Mouse (Mus musculus): ENCODE data around the gene Nkapd1. TPM values are rescaled to one million over a fixed set of nuclear protein-coding genes. Genes with fewer than 3 reads are reported as not detected.
A peak's percentile ranks its signal among the peaks of the same experiment; 100 is the strongest.

Nkapd1 gene
- polyA plus RNA-seq, 1 experiment, result 8.9 TPM

- H3K27ac ChIP-seq (ENCODE audit: control insufficient read depth, insufficient read depth, low read length), result no peak overlapping the region
- H3K4me3 ChIP-seq (ENCODE audit: control insufficient read depth, insufficient read depth, low read length), result no peak overlapping the region
- peaks cover 3% of the 10 kb centered on the region for H3K4me1 ChIP-seq (replicated peaks; ENCODE audit: control insufficient read depth, insufficient read depth, low read length)
- H3K27me3 ChIP-seq (ENCODE audit: control insufficient read depth, insufficient read depth, low read length), result no peaks in the 10 kb centered on the region
- TF ChIP-seq CTCF (IDR thresholded peaks at IDR 0.05; ENCODE audit: borderline replicate concordance, control insufficient read depth, extremely low read depth, insufficient read depth, low read length, poor library complexity), result no peak
- TF ChIP-seq POLR2A (IDR thresholded peaks at IDR 0.05; ENCODE audit: control insufficient read depth, extremely low read depth, insufficient read depth, low read length, poor library complexity), result no peak
- H3K36me3 ChIP-seq (ENCODE audit: control insufficient read depth, insufficient read depth, low read length), result peaks cover 21% of the 10 kb centered on the region
- 71% methylated on average over 9 of the region's 9 CpGs for WGBS
- no peak for DNase-seq
Measured at GRCm38 (mm10) chr9:50617794-50618330, 598 bp upstream of the Nkapd1 start.

GRCm38 (mm10) chr9:50616161-50616560 lies 1.1 kb downstream of the Nkapd1 start:
- Histone ChIP-seq H3K4me1 (replicated peaks; ENCODE audit: control insufficient read depth, insufficient read depth, low read length) (peaks cover 3% of the 10 kb centered on the region), H3K4me3 (ENCODE audit: control insufficient read depth, insufficient read depth, low read length) (peak overlapping the region; percentile 75), H3K36me3 (ENCODE audit: control insufficient read depth, insufficient read depth, low read length) (peaks cover 29% of the 10 kb centered on the region), H3K27me3 (ENCODE audit: control insufficient read depth, insufficient read depth, low read length) (no peaks in the 10 kb centered on the region), H3K27ac (ENCODE audit: control insufficient read depth, insufficient read depth, low read length) (peak overlapping the region; percentile 22; the same call in 1 of the 2 replicates)
- 39% methylated on average over 11 of the region's 11 CpGs for whole genome bisulfite sequencing
- no peak for DNase-seq
- no peak for TF ChIP-seq CTCF (IDR thresholded peaks at IDR 0.05; ENCODE audit: borderline replicate concordance, control insufficient read depth, extremely low read depth, insufficient read depth, low read length, poor library complexity)
- no peak for TF ChIP-seq POLR2A (IDR thresholded peaks at IDR 0.05; ENCODE audit: control insufficient read depth, extremely low read depth, insufficient read depth, low read length, poor library complexity)

- H3K36me3 ChIP-seq (ENCODE audit: control insufficient read depth, insufficient read depth, low read length), result peaks cover 52% of the 10 kb centered on the region
- WGBS, result 95% methylated on average over 4 of the region's 4 CpGs
Measured at GRCm38 (mm10) chr9:50612115-50612514, 5.1 kb downstream of the Nkapd1 start.

GRCm38 (mm10) chr9:50604338-50604737 lies 12.9 kb downstream of the Nkapd1 start:
- under 1% methylated on average over 6 of the region's 6 CpGs for WGBS
- no peak for TF ChIP-seq CTCF (IDR thresholded peaks at IDR 0.05; ENCODE audit: borderline replicate concordance, control insufficient read depth, extremely low read depth, insufficient read depth, low read length, poor library complexity)
- no peak for TF ChIP-seq POLR2A (IDR thresholded peaks at IDR 0.05; ENCODE audit: control insufficient read depth, extremely low read depth, insufficient read depth, low read length, poor library complexity)
- H3K36me3 ChIP-seq (ENCODE audit: control insufficient read depth, insufficient read depth, low read length), result peaks cover 21% of the 10 kb centered on the region

More at GRCm38 (mm10) chr9:50612115-50612514, 5.1 kb downstream of the Nkapd1 start:
- Histone ChIP-seq H3K4me3 (ENCODE audit: control insufficient read depth, insufficient read depth, low read length) (no peak overlapping the region), H3K27me3 (ENCODE audit: control insufficient read depth, insufficient read depth, low read length) (no peaks in the 10 kb centered on the region), H3K27ac (ENCODE audit: control insufficient read depth, insufficient read depth, low read length) (no peak overlapping the region), H3K4me1 (replicated peaks; ENCODE audit: control insufficient read depth, insufficient read depth, low read length) (peaks cover 3% of the 10 kb centered on the region)
- DNase-seq, result no peak
- no peak for TF ChIP-seq POLR2A (IDR thresholded peaks at IDR 0.05; ENCODE audit: control insufficient read depth, extremely low read depth, insufficient read depth, low read length, poor library complexity)
- no peak for TF ChIP-seq CTCF (IDR thresholded peaks at IDR 0.05; ENCODE audit: borderline replicate concordance, control insufficient read depth, extremely low read depth, insufficient read depth, low read length, poor library complexity)

GRCm38 (mm10) chr9:50603998-50604324 lies 13.3 kb downstream of the Nkapd1 start:
- peaks cover 15% of the 10 kb centered on the region for H3K4me1 ChIP-seq (replicated peaks; ENCODE audit: control insufficient read depth, insufficient read depth, low read length)
- H3K36me3 ChIP-seq (ENCODE audit: control insufficient read depth, insufficient read depth, low read length), result peaks cover 22% of the 10 kb centered on the region
- DNase-seq, result no peak
- H3K4me3 ChIP-seq (ENCODE audit: control insufficient read depth, insufficient read depth, low read length), result peak overlapping the region; percentile 82
- H3K27ac ChIP-seq (ENCODE audit: control insufficient read depth, insufficient read depth, low read length), result no peak overlapping the region
- under 1% methylated on average over 24 of the region's 24 CpGs for WGBS
- TF ChIP-seq POLR2A (IDR thresholded peaks at IDR 0.05; ENCODE audit: control insufficient read depth, extremely low read depth, insufficient read depth, low read length, poor library complexity) (no peak), CTCF (IDR thresholded peaks at IDR 0.05; ENCODE audit: borderline replicate concordance, control insufficient read depth, extremely low read depth, insufficient read depth, low read length, poor library complexity) (peak; percentile 14)
- no peaks in the 10 kb centered on the region for H3K27me3 ChIP-seq (ENCODE audit: control insufficient read depth, insufficient read depth, low read length)

More at GRCm38 (mm10) chr9:50604338-50604737, 12.9 kb downstream of the Nkapd1 start:
- DNase-seq, result no peak
- no peak overlapping the region for H3K27ac ChIP-seq (ENCODE audit: control insufficient read depth, insufficient read depth, low read length)
- H3K27me3 ChIP-seq (ENCODE audit: control insufficient read depth, insufficient read depth, low read length), result no peaks in the 10 kb centered on the region
- H3K4me3 ChIP-seq (ENCODE audit: control insufficient read depth, insufficient read depth, low read length), result peak overlapping the region; percentile 82
- peaks cover 15% of the 10 kb centered on the region for H3K4me1 ChIP-seq (replicated peaks; ENCODE audit: control insufficient read depth, insufficient read depth, low read length)

- H3K4me1 ChIP-seq (replicated peaks; ENCODE audit: control insufficient read depth, insufficient read depth, low read length), result peaks cover 15% of the 10 kb centered on the region
- H3K4me3 ChIP-seq (ENCODE audit: control insufficient read depth, insufficient read depth, low read length), result peak within 1 kb of the TSS; percentile 82
- no peaks in the 10 kb centered on the region for H3K27me3 ChIP-seq (ENCODE audit: control insufficient read depth, insufficient read depth, low read length)
- peak; percentile 72; the same call in 1 of the 2 replicates for TF ChIP-seq CTCF (IDR thresholded peaks at IDR 0.05; ENCODE audit: borderline replicate concordance, control insufficient read depth, extremely low read depth, insufficient read depth, low read length, poor library complexity)
- peak; percentile 84; the same call in 1 of the 2 replicates for TF ChIP-seq POLR2A (IDR thresholded peaks at IDR 0.05; ENCODE audit: control insufficient read depth, extremely low read depth, insufficient read depth, low read length, poor library complexity)
- peak; percentile 92 for DNase-seq
- H3K36me3 ChIP-seq (ENCODE audit: control insufficient read depth, insufficient read depth, low read length), result peaks cover 22% of the 10 kb centered on the region
- under 1% methylated on average over 48 of the region's 48 CpGs for WGBS
- no peak within 1 kb of the TSS for H3K27ac ChIP-seq (ENCODE audit: control insufficient read depth, insufficient read depth, low read length)
Measured at GRCm38 (mm10) chr9:50603189-50603997, 13.9 kb downstream of the Nkapd1 start, which contains the start of the genes Sdhd and Timm8b. TSS of gene Sdhd (minus strand) at chr9:50603812. TSS of gene Timm8b (plus strand) at chr9:50603910.
